Mouse (Mus musculus): Measurements from ENCODE around the gene Adprm. TPM values are rescaled to one million over a fixed set of nuclear protein-coding genes. Genes with fewer than 3 reads are reported as not detected.

Gene Adprm
- polyA plus RNA-seq, 1 experiment: 12.4 TPM

DNA sequence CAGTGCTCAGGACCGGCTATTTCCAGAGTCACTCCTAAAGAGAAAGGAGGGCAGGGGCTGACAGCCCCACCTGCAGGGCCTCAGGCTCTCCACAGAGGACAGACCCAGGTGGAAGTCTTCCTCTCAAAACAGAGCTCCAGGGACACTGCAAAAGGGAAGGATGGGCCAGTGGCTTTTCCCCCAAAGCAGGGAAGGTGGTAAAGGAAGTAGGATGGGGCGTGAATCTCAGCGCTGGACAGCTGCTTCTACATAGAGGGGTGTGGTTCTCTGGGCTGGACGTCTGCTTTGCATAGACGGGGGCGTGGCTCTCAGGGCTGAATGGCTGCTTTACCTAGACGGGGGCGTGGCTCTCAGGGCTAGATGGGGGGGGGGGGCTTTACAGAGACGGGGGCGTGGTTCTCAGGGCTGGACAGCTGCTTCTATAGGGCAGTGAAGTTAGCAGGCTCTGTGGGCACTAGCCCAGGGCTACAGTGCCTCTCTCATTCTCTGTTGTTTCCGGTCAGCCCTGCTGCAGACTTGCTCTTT is 28.8 kb upstream of the Adprm start:
- Histone ChIP-seq H3K79me2 (ENCODE audit: control insufficient read depth, insufficient read depth) (no peaks in the 10 kb centered on the region), H3K79me3 (ENCODE audit: low read depth) (no peaks in the 10 kb centered on the region), H3K27me3 (ENCODE audit: control insufficient read depth, insufficient read depth, insufficient read length) (peaks cover 18% of the 10 kb centered on the region), H3K4me3 (ENCODE audit: insufficient read depth, poor library complexity, severe bottlenecking) (no peak overlapping the region), H3K36me3 (ENCODE audit: control insufficient read depth, insufficient read depth) (no peaks in the 10 kb centered on the region), H3ac (ENCODE audit: control insufficient read depth, insufficient read length, low read depth) (no peak overlapping the region)
- TF ChIP-seq MYOD1 (IDR thresholded peaks at IDR 0.05; ENCODE audit: control insufficient read depth, insufficient read length, low read depth) (peak; percentile 12), FOSL1 (IDR thresholded peaks at IDR 0.05; ENCODE audit: insufficient read depth, low read length, poor library complexity, severe bottlenecking) (no peak)

DNA sequence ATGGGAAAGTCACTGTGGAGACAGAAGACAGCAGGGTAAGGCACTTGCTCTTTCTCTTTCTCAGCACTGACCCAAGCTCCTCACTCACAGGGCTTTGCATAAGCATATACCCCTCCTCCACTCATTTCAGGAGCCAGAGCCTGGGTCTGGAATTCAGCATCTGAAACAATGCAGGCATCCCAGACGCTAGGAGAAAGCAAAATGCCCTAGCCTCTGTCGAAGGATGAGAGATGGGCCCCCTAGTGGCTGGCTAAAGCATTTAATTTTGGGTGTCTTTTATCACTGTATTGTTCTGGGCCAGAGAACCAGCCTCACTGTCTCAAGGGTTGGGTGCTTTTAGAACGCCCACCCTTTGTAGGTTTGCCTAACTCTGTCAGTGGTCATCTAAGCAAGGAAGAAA is 27.8 kb upstream of the Adprm start:
- Histone ChIP-seq H3ac (ENCODE audit: control insufficient read depth, insufficient read length, low read depth) (no peak overlapping the region), H3K79me3 (ENCODE audit: low read depth) (no peaks in the 10 kb centered on the region), H3K79me2 (ENCODE audit: control insufficient read depth, insufficient read depth) (no peaks in the 10 kb centered on the region), H3K27me3 (ENCODE audit: control insufficient read depth, insufficient read depth, insufficient read length) (peaks cover 17% of the 10 kb centered on the region), H3K36me3 (ENCODE audit: control insufficient read depth, insufficient read depth) (no peaks in the 10 kb centered on the region), H3K4me3 (ENCODE audit: insufficient read depth, poor library complexity, severe bottlenecking) (no peak overlapping the region)
- TF ChIP-seq MAX (IDR thresholded peaks at IDR 0.05): no peak
- TF ChIP-seq USF1 (IDR thresholded peaks at IDR 0.05; ENCODE audit: low read depth): no peak
- no peak for TF ChIP-seq CTCF (IDR thresholded peaks at IDR 0.05; ENCODE audit: control insufficient read depth, insufficient read depth, insufficient read length)
- TF ChIP-seq MYOG (IDR thresholded peaks at IDR 0.05; ENCODE audit: control insufficient read depth, extremely low read depth, insufficient read length): no peak
- no peak for TF ChIP-seq CEBPB (IDR thresholded peaks at IDR 0.05; ENCODE audit: low read depth)
- no peak for TF ChIP-seq MYOD1 (IDR thresholded peaks at IDR 0.05; ENCODE audit: control insufficient read depth, insufficient read length, low read depth)
- no peak for TF ChIP-seq FOSL1 (IDR thresholded peaks at IDR 0.05; ENCODE audit: insufficient read depth, low read length, poor library complexity, severe bottlenecking)

DNA sequence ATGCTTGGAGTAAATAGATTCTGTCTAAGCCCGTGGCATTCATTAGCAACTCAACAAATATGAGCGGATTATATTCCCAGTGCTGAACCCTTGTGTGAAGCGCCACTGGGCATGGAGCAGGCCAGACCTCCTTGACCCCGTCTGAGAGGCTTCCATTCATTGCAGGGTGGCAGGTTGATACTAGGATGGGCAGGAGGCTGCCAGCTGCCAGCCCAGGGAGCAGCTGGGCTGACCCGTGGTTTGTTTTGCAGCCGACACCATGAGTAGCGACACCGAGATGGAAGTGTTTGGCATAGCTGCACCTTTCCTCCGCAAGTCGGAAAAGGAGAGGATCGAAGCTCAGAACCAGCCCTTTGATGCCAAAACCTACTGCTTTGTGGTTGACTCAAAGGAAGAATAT is 27.3 kb upstream of the Adprm start:
- no peak overlapping the region for H3ac ChIP-seq (ENCODE audit: control insufficient read depth, insufficient read length, low read depth)
- no peaks in the 10 kb centered on the region for H3K36me3 ChIP-seq (ENCODE audit: control insufficient read depth, insufficient read depth)
- no peak overlapping the region for H3K4me3 ChIP-seq (ENCODE audit: insufficient read depth, poor library complexity, severe bottlenecking)
- H3K79me3 ChIP-seq (ENCODE audit: low read depth): no peaks in the 10 kb centered on the region
- H3K79me2 ChIP-seq (ENCODE audit: control insufficient read depth, insufficient read depth): no peaks in the 10 kb centered on the region
- peaks cover 20% of the 10 kb centered on the region for H3K27me3 ChIP-seq (ENCODE audit: control insufficient read depth, insufficient read depth, insufficient read length)
- TF ChIP-seq CTCF (IDR thresholded peaks at IDR 0.05; ENCODE audit: control insufficient read depth, insufficient read depth, insufficient read length): no peak
- TF ChIP-seq FOSL1 (IDR thresholded peaks at IDR 0.05; ENCODE audit: insufficient read depth, low read length, poor library complexity, severe bottlenecking): no peak
- no peak for TF ChIP-seq MAX (IDR thresholded peaks at IDR 0.05)
- TF ChIP-seq MYOD1 (IDR thresholded peaks at IDR 0.05; ENCODE audit: control insufficient read depth, insufficient read length, low read depth): no peak
- TF ChIP-seq USF1 (IDR thresholded peaks at IDR 0.05; ENCODE audit: low read depth): no peak
- no peak for TF ChIP-seq MYOG (IDR thresholded peaks at IDR 0.05; ENCODE audit: control insufficient read depth, extremely low read depth, insufficient read length)
- TF ChIP-seq CEBPB (IDR thresholded peaks at IDR 0.05; ENCODE audit: low read depth): no peak

DNA sequence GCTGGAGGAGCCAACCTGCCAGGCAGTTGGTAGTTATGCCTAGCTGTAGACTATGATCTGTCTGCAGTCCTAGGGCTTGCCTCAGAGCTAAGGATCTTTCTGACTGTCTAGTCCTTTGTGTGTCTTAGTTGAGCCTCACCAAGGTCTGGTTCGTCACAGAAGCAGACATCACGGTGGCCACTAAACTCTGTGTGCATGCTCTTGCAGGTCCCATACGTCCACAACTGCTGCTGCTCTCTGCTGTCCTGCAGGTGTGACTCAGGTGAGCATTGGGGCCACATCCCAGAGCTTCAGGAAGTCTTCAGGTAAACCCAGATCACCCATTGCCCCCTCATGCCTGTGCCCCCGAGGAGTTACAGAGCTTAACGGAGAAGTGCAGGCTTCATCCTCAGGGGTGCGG is 26.5 kb upstream of the Adprm start:
- no peak for TF ChIP-seq MAX (IDR thresholded peaks at IDR 0.05)
- H3K79me3 ChIP-seq (ENCODE audit: low read depth): no peaks in the 10 kb centered on the region
- no peak overlapping the region for H3K4me3 ChIP-seq (ENCODE audit: insufficient read depth, poor library complexity, severe bottlenecking)
- no peak overlapping the region for H3ac ChIP-seq (ENCODE audit: control insufficient read depth, insufficient read length, low read depth)
- peaks cover 14% of the 10 kb centered on the region for H3K27me3 ChIP-seq (ENCODE audit: control insufficient read depth, insufficient read depth, insufficient read length)
- no peaks in the 10 kb centered on the region for H3K36me3 ChIP-seq (ENCODE audit: control insufficient read depth, insufficient read depth)
- no peaks in the 10 kb centered on the region for H3K79me2 ChIP-seq (ENCODE audit: control insufficient read depth, insufficient read depth)

DNA sequence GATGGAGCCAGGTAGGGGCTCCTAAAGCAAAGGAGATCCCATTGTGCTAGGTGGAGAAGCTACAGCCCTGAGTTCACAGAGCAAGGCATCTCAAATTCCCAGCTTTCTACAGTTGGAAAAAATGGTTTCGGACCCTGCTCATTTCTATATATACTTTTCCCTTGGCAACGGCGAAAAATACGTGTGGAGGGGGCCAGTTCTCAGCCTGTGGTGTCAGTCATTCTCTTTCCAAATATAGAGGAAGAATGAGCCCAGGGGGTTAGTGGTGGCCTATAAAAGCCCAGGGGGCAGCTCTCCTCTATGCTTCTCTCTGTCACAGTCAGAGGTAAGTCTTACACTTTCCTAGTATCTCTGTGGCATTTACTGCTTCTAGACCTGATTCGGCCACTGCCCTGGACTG is 25.6 kb upstream of the Adprm start, which contains the start of gene Myh3:
Gene Myh3 (plus strand): TSS at position 301 of the 400 bp plus-strand sequence.
- H3K79me2 ChIP-seq (ENCODE audit: control insufficient read depth, insufficient read depth): no peaks in the 10 kb centered on the region
- H3K36me3 ChIP-seq (ENCODE audit: control insufficient read depth, insufficient read depth): no peaks in the 10 kb centered on the region
- no peak within 1 kb of the TSS for H3ac ChIP-seq (ENCODE audit: control insufficient read depth, insufficient read length, low read depth)
- H3K27me3 ChIP-seq (ENCODE audit: control insufficient read depth, insufficient read depth, insufficient read length): peaks cover 10% of the 10 kb centered on the region
- TF ChIP-seq CTCF (IDR thresholded peaks at IDR 0.05; ENCODE audit: control insufficient read depth, insufficient read depth, insufficient read length) (no peak), FOSL1 (IDR thresholded peaks at IDR 0.05; ENCODE audit: insufficient read depth, low read length, poor library complexity, severe bottlenecking) (no peak), USF1 (IDR thresholded peaks at IDR 0.05; ENCODE audit: low read depth) (no peak), MYOD1 (IDR thresholded peaks at IDR 0.05; ENCODE audit: control insufficient read depth, insufficient read length, low read depth) (no peak), MYOG (IDR thresholded peaks at IDR 0.05; ENCODE audit: control insufficient read depth, extremely low read depth, insufficient read length) (no peak), CEBPB (IDR thresholded peaks at IDR 0.05; ENCODE audit: low read depth) (no peak), MAX (IDR thresholded peaks at IDR 0.05) (no peak)
- H3K4me3 ChIP-seq (ENCODE audit: insufficient read depth, poor library complexity, severe bottlenecking): no peak within 1 kb of the TSS
- H3K79me3 ChIP-seq (ENCODE audit: low read depth): no peaks in the 10 kb centered on the region

DNA sequence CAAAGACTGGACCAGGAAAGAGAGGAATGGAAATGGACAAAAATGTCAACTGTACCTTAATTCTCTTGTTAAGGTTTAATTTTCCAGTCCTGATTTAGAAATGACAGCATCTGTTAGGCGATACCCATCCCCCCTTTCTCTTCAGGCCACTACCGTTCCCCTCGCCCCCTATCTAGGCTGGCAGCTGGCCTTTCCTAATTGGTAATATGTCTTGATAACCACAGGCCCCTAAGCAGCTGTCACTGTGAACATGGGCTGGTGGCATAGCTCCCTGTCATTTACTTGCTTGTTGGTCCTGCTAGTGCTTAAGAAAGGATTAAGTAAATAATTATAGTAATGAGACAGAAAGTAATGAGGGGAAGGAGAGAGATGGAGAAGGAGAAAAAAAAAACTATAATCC is 25.0 kb upstream of the Adprm start:
- H3K36me3 ChIP-seq (ENCODE audit: control insufficient read depth, insufficient read depth): no peaks in the 10 kb centered on the region
- no peaks in the 10 kb centered on the region for H3K79me2 ChIP-seq (ENCODE audit: control insufficient read depth, insufficient read depth)
- H3ac ChIP-seq (ENCODE audit: control insufficient read depth, insufficient read length, low read depth): no peak overlapping the region
- no peak for TF ChIP-seq USF1 (IDR thresholded peaks at IDR 0.05; ENCODE audit: low read depth)
- no peak for TF ChIP-seq FOSL1 (IDR thresholded peaks at IDR 0.05; ENCODE audit: insufficient read depth, low read length, poor library complexity, severe bottlenecking)
- no peak for TF ChIP-seq CEBPB (IDR thresholded peaks at IDR 0.05; ENCODE audit: low read depth)
- TF ChIP-seq MYOD1 (IDR thresholded peaks at IDR 0.05; ENCODE audit: control insufficient read depth, insufficient read length, low read depth): peak; percentile 51
- no peak for TF ChIP-seq MAX (IDR thresholded peaks at IDR 0.05)
- no peak for TF ChIP-seq CTCF (IDR thresholded peaks at IDR 0.05; ENCODE audit: control insufficient read depth, insufficient read depth, insufficient read length)
- no peak for TF ChIP-seq MYOG (IDR thresholded peaks at IDR 0.05; ENCODE audit: control insufficient read depth, extremely low read depth, insufficient read length)
- peaks cover 15% of the 10 kb centered on the region for H3K27me3 ChIP-seq (ENCODE audit: control insufficient read depth, insufficient read depth, insufficient read length)
- no peak overlapping the region for H3K4me3 ChIP-seq (ENCODE audit: insufficient read depth, poor library complexity, severe bottlenecking)
- H3K79me3 ChIP-seq (ENCODE audit: low read depth): no peaks in the 10 kb centered on the region
